Mouse (Mus musculus): ENCODE measurements around the gene Mpp2. TPM values are rescaled to one million over a fixed set of nuclear protein-coding genes. Genes with fewer than 3 reads are reported as not detected.

Mpp2 gene
- 4.1 TPM for polyA plus RNA-seq (2017; shearing (Covaris generic))

DNA sequence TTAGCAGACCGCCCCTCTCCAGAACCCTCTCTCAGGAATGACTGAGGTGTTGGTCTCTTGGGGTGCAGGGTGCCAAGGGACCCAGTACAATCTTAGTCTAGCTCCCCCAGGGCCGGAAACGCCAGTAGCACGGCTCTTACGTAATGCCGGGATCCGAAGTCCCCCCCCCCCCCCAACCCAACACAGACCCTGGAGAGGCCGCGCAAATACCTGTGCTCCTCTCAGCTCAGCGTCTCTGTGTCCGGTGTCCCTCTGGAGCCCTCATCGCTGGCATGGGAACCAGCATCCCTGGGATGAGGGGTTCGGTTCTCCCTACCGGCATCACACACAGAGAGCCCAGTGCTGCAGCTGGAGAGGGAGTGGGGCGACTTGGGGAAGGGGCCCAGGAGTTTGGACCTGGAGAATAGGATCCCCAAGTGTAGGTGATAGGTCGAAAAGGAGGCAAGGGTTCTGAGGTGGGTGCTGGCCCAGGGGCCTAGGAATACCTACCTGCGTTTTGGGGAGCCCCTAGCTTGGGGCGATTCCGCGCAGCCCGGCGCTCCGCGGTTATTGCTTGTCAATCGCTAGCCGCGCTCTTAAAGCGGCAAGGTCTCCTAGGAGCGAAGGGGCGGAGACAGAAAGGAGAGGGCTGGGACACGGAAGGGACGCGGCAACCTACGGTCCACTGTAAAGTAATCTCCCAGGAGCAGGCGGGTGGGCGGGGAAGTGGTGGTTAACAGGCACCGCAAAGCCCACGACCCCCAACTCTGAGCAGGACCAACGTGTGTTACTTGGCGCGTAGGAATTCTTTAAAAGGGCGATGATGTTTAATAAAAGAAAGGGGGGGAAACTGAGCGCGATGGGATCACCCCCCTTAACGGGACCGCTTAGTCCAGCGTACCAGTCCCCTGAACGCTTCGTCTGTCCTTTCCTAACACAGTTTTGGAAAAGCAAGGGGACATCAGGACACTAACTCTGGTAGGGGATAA lies at the start of gene Mpp2:
TSS of gene Mpp2 (minus strand) at position 585 of the 968 bp plus-strand sequence.

DNA sequence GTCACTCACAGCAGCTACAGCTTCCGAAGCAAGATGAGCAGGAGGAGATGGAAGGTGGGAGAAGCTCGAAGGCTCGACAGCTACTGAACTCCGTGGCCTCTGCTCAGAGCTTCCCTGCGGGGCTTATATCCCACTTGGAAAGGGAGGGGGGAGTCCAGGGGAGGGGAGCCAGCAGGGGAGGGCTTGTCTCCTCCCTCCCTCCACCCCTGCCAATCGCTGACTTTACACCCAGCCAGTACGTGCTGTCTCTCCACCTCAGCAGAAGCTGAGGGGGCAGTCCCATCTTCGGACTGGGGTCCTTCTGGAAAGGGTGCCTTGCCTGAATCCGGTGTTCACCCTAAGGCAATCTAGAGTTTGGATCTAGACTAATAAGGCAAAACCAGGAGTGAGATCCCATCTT lies 19.4 kb upstream of the Mpp2 start, which contains the start of gene Pyy:
TSS of gene Pyy (minus strand) at position 101 of the 400 bp plus-strand sequence.

DNA sequence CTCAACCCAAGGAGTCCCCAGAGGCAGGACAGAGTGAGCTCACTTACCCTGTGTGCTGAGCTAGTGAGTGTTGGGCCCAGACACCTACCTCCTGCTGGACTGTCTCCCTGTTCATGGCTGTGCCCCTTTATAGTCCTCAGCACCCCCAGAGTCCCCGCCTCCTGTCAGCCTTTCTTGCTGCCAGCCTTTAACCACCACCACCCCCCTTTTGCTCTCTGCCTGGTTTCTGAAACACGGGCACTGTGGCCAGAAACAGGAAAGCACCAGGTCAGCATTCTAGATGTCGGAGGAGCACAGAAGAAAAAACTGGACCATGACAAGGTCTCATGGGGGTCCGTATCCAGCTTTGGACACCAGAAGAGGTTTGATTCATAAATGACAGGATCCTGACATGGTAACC lies 12.9 kb upstream of the Mpp2 start, which contains the start of gene Ppy:
TSS of gene Ppy (minus strand) at position 101 of the 400 bp plus-strand sequence.

DNA sequence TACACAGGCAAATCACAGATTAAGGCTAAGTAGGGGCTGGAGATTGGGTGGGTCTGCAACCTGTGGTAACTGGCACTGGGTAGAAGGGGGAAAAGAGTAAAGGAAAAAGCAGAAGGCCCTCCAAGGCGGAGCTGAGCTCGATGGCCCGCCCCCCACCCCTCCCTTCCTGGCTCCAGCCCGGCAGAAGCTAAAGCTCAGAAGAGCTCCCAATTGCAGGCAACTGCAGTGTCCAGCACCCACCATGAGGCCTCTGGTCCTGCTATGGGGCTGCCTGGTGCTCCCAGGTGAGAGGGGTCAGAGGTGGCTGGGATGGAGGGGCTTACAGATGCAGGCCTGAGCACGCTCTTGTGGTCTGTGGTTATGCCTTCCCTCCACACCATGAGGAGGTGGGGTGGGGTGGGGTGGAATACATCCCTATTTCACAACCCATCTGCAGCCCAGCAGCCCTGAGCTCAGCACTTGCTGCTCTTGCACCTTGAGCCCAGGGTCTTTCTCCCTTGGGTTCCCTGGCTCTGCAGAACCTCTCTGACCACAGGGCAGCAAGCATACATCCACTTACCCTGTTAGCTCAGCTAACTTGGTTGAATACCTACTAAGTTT lies 46.9 kb downstream of the Mpp2 start, which contains the start of gene Cd300lg:
TSS of gene Cd300lg (plus strand) at position 160 of the 600 bp plus-strand sequence.

DNA sequence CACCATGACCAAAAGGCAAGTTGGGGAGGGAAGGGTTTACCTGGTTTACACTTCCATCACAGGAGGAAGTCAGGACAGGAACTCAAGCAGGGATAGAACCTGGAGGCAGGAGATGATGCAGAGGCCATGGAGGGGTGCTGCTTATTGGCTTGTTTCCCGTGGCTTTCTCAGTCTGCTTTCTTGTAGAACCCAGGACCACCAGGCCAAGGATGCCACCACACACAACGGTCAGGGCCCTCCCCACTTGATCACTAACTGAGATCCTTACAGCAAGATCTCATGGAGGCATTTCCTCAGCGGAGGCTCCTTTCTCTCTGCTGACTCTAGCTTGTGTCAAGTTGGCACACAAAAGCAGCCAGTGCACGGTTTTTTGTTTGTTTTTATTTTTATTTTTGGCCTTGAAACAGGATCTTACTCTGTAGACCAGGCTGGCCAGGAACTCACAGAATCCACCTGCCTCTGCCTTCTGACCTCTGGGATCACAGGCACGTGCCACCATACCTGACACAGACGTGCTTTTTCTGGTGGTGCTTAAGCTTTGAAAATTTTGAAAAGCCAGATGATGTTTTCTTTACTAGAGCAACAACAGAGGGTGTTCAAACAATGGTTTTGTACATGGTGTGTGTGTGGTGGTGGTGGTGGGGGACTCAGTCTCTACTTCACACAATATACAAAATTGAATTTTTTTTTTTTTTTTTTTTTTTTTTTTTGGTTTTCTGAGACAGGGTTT lies 60.1 kb downstream of the Mpp2 start, which contains the start of gene Mpp3:
TSS of gene Mpp3 (minus strand) at position 375 of the 730 bp plus-strand sequence.

Other genes with a start within 250 kb of the Mpp2 start
- gene Meox1, start 194.1 kb downstream of the Mpp2 start, polyA plus RNA-seq (2017; shearing (Covaris generic)), result not detected
- gene Sost, start 121.5 kb downstream of the Mpp2 start, polyA plus RNA-seq (2017; shearing (Covaris generic)), result not detected
- not detected for gene Cfap97d1, start 104.2 kb downstream of the Mpp2 start, polyA plus RNA-seq (2017; shearing (Covaris generic))
- 2.1 TPM for gene Dusp3, start 101.5 kb downstream of the Mpp2 start, polyA plus RNA-seq (2017; shearing (Covaris generic))
- 0.50 TPM for gene Mpp3, start 60.1 kb downstream of the Mpp2 start, polyA plus RNA-seq (2017; shearing (Covaris generic))
- 0.21 TPM for gene Cd300lg, start 47.0 kb downstream of the Mpp2 start, polyA plus RNA-seq (2017; shearing (Covaris generic))
- gene Ppy, start 12.8 kb upstream of the Mpp2 start, polyA plus RNA-seq (2017; shearing (Covaris generic)), result not detected
- not detected for gene Pyy, start 19.3 kb upstream of the Mpp2 start, polyA plus RNA-seq (2017; shearing (Covaris generic))
- 0.37 TPM for gene Nags, start 57.0 kb upstream of the Mpp2 start, polyA plus RNA-seq (2017; shearing (Covaris generic))
- gene Tmem101, start 67.9 kb upstream of the Mpp2 start, polyA plus RNA-seq (2017; shearing (Covaris generic)), result 4.5 TPM
- 79.8 TPM for gene Lsm12, start 96.8 kb upstream of the Mpp2 start, polyA plus RNA-seq (2017; shearing (Covaris generic))
- 20.7 TPM for gene G6pc3, start 101.1 kb upstream of the Mpp2 start, polyA plus RNA-seq (2017; shearing (Covaris generic))
- gene Hdac5, start 141.7 kb upstream of the Mpp2 start, polyA plus RNA-seq (2017; shearing (Covaris generic)), result 46.5 TPM
- 0.33 TPM for gene BC030867, start 160.4 kb upstream of the Mpp2 start, polyA plus RNA-seq (2017; shearing (Covaris generic))
- gene Asb16, start 180.2 kb upstream of the Mpp2 start, polyA plus RNA-seq (2017; shearing (Covaris generic)), result not detected
- 42.8 TPM for gene Tmub2, start 196.4 kb upstream of the Mpp2 start, polyA plus RNA-seq (2017; shearing (Covaris generic))
- gene Atxn7l3, start 208.1 kb upstream of the Mpp2 start, polyA plus RNA-seq (2017; shearing (Covaris generic)), result 15.0 TPM
- gene Ubtf, start 231.2 kb upstream of the Mpp2 start, polyA plus RNA-seq (2017; shearing (Covaris generic)), result 113 TPM

Data from effector memory CD4-positive, alpha-beta T cell, adult 7 months (primary cell).